Mouse (Mus musculus): ENCODE measurements around the gene Lamb2. TPM values are rescaled to one million over a fixed set of nuclear protein-coding genes. Genes with fewer than 3 reads are reported as not detected.

Gene Lamb2
- polyA plus RNA-seq, 1 experiment from 2014 or later, result 63.8 TPM

DNA sequence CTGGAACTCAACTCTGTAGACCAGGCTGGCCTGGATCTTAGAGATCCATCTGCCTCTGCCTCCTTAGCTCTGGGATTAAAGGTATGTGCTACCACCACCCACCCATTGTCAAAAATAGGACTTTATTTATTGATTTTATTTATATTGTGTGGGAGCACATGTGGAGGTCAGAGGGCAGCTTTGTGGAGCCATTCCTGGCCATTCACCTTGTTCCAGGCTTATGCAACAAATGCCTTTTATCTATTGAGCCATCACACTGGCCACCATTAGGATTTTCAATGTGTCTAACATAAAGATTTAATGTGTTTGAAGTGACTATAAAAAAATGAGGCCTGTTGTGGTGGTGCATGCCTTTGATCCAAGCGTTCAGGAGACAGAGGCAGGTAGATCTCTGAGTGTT, 52.0 kb downstream of the Lamb2 start:
- no peak for ATAC-seq (ENCODE audit: low read depth)
- Histone ChIP-seq H3K27me3 (replicated peaks; ENCODE audit: control insufficient read depth, insufficient read depth, low read length) (no peaks in the 10 kb centered on the region), H3K4me1 (ENCODE audit: control insufficient read depth, insufficient read depth, low read length) (no peaks in the 10 kb centered on the region), H3K4me3 (ENCODE audit: low read depth, low read length) (no peak overlapping the region), H3K36me3 (ENCODE audit: control insufficient read depth, insufficient read depth, low read length) (peaks cover 87% of the 10 kb centered on the region), H3K4me2 (ENCODE audit: low read depth, low read length) (no peak overlapping the region), H3K9me3 (ENCODE audit: control insufficient read depth, low read length) (no peaks in the 10 kb centered on the region), H3K27ac (replicated peaks; ENCODE audit: low read depth, low read length) (no peak overlapping the region), H3K9ac (ENCODE audit: low read depth, low read length) (no peak overlapping the region)
- WGBS, result 94% methylated on average over 1 of the region's 1 CpGs
- DNase-seq (ENCODE audit: low spot score), result no peak

Other genes with a start within 250 kb of the Lamb2 start
- 101 and 107 TPM in 2 replicates for gene Dag1, start 215.8 kb upstream of the Lamb2 start, polyA plus RNA-seq (2014; fragmentation: Nextera tagmentation; extraction: Ambion mirVana)
- 38.6 and 38.9 TPM in 2 replicates for gene Nicn1, start 189.3 kb upstream of the Lamb2 start, polyA plus RNA-seq (2014; fragmentation: Nextera tagmentation; extraction: Ambion mirVana)
- gene Amt, start 182.9 kb upstream of the Lamb2 start, polyA plus RNA-seq (2014; fragmentation: Nextera tagmentation; extraction: Ambion mirVana), result 6.1 and 6.2 TPM in 2 replicates
- gene Rhoa, start 173.6 kb upstream of the Lamb2 start, polyA plus RNA-seq (2014; fragmentation: Nextera tagmentation; extraction: Ambion mirVana), result 326 and 351 TPM in 2 replicates
- gene Tcta, start 173.6 kb upstream of the Lamb2 start, polyA plus RNA-seq (2014; fragmentation: Nextera tagmentation; extraction: Ambion mirVana), result 38.2 and 47.8 TPM in 2 replicates
- 671 and 689 TPM in 2 replicates for gene Gpx1, start 140.8 kb upstream of the Lamb2 start, polyA plus RNA-seq (2014; fragmentation: Nextera tagmentation; extraction: Ambion mirVana)
- gene Usp4, start 131.9 kb upstream of the Lamb2 start, polyA plus RNA-seq (2014; fragmentation: Nextera tagmentation; extraction: Ambion mirVana), result 88.9 and 94.2 TPM in 2 replicates
- 0.18 and 0.58 TPM in 2 replicates for gene 1700102P08Rik, start 86.9 kb upstream of the Lamb2 start, polyA plus RNA-seq (2014; fragmentation: Nextera tagmentation; extraction: Ambion mirVana)
- 1.1 and 1.5 TPM in 2 replicates for gene Ccdc36, start 51.3 kb upstream of the Lamb2 start, polyA plus RNA-seq (2014; fragmentation: Nextera tagmentation; extraction: Ambion mirVana)
- gene BC048562, start 43.3 kb upstream of the Lamb2 start, polyA plus RNA-seq (2014; fragmentation: Nextera tagmentation; extraction: Ambion mirVana), result not detected in 2 replicates
- gene Ccdc71, start 19.2 kb upstream of the Lamb2 start, polyA plus RNA-seq (2014; fragmentation: Nextera tagmentation; extraction: Ambion mirVana), result 42.0 and 42.2 TPM in 2 replicates
- gene Klhdc8b, start 18.2 kb upstream of the Lamb2 start, polyA plus RNA-seq (2014; fragmentation: Nextera tagmentation; extraction: Ambion mirVana), result 23.7 and 27.6 TPM in 2 replicates
- 57.6 and 57.8 TPM in 2 replicates for gene Usp19, start 10.9 kb downstream of the Lamb2 start, polyA plus RNA-seq (2014; fragmentation: Nextera tagmentation; extraction: Ambion mirVana)
- 97.2 and 116 TPM in 2 replicates for gene Qars, start 28.0 kb downstream of the Lamb2 start, polyA plus RNA-seq (2014; fragmentation: Nextera tagmentation; extraction: Ambion mirVana)
- gene Qrich1, start 37.1 kb downstream of the Lamb2 start, polyA plus RNA-seq (2014; fragmentation: Nextera tagmentation; extraction: Ambion mirVana), result 110 and 126 TPM in 2 replicates
- gene Impdh2, start 80.5 kb downstream of the Lamb2 start, polyA plus RNA-seq (2014; fragmentation: Nextera tagmentation; extraction: Ambion mirVana), result 173 and 202 TPM in 2 replicates
- 59.6 and 61.9 TPM in 2 replicates for gene Ndufaf3, start 87.7 kb downstream of the Lamb2 start, polyA plus RNA-seq (2014; fragmentation: Nextera tagmentation; extraction: Ambion mirVana)
- gene Dalrd3, start 90.2 kb downstream of the Lamb2 start, polyA plus RNA-seq (2014; fragmentation: Nextera tagmentation; extraction: Ambion mirVana), result 116 and 120 TPM in 2 replicates
- gene Wdr6, start 99.0 kb downstream of the Lamb2 start, polyA plus RNA-seq (2014; fragmentation: Nextera tagmentation; extraction: Ambion mirVana), result 78.9 and 91.1 TPM in 2 replicates
- 7.4 and 7.8 TPM in 2 replicates for gene P4htm, start 117.9 kb downstream of the Lamb2 start, polyA plus RNA-seq (2014; fragmentation: Nextera tagmentation; extraction: Ambion mirVana)
- gene Arih2, start 169.7 kb downstream of the Lamb2 start, polyA plus RNA-seq (2014; fragmentation: Nextera tagmentation; extraction: Ambion mirVana), result 36.4 and 39.5 TPM in 2 replicates
- 24.0 and 27.1 TPM in 2 replicates for gene Slc25a20, start 182.4 kb downstream of the Lamb2 start, polyA plus RNA-seq (2014; fragmentation: Nextera tagmentation; extraction: Ambion mirVana)
- 35.3 and 36.0 TPM in 2 replicates for gene Prkar2a, start 209.6 kb downstream of the Lamb2 start, polyA plus RNA-seq (2014; fragmentation: Nextera tagmentation; extraction: Ambion mirVana)

All from embryonic facial prominence, embryonic 14.5 days (tissue).